Mouse (Mus musculus) kidney, postnatal 36 days (tissue): ENCODE results near the gene D930007J09Rik.
A peak's percentile ranks its signal among the peaks of the same experiment; 100 is the strongest.

Source experiments
- DNase-seq, 2 experiments: peaks; one replicate each; pipeline ENCODE4 v3.0.0; 2021 to 2022; ENCODE audit warnings: mixed read lengths in 2 of 2

Gene D930007J09Rik

DNA sequence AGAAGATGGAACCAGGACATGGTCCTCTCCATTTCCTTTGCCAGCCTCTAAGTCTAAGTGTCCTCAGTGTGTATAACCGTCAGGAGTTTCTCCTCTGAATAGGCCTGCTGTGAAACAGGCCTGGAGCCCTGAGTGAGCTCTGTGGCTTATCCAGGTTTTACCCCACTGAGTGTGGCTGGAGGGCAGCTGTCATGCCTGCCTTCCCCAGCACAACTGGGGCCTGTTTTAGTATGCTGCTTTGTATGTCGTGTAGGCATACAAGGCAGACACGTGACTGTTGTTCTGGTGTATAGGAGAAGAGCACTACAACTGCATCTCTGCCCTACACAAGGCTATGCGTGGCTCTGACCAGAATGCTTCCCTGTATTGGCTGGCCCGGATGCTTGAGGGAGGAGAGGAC lies 17.3 kb upstream of the D930007J09Rik start:
- no peak for DNase-seq

DNA sequence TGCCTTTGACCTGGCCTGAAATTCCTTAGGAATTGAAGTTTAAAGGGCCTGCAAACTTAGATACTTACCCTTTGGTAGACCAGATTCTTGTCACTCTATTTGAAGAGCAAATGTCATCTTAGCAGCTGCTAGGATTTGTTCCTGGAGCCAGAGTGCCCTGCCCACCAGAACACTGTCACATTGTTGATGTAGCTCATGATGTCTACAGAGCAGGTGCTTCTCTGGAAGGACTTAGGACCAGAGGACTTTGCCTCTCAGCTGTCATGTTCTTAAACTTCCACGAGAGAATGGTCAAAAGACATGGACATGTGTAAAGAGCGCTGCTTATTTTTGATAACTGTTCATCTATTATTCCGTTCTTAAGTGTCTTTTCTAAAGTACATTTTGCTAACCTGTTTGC lies 16.6 kb upstream of the D930007J09Rik start:
- DNase-seq = no peak

DNA sequence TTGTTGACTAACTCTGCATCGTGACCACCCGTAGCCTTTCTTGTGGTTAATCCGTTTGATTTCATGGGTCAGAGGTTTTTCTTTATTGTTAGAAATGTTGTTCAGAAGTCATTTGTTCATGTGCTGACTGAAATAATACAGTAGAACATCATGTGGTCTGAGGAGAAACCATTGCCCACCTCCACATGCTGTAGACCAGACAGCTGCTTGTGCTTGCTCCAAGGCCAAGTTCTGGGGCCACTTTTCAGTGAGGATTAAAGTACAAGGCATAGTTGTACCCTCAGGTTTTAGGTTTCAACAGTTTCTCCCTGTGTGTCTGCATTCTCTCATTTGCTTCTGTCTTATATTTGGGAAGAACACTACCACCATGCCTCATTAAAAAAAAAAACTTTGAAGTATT lies 5.0 kb upstream of the D930007J09Rik start:
- no peak for DNase-seq

DNA sequence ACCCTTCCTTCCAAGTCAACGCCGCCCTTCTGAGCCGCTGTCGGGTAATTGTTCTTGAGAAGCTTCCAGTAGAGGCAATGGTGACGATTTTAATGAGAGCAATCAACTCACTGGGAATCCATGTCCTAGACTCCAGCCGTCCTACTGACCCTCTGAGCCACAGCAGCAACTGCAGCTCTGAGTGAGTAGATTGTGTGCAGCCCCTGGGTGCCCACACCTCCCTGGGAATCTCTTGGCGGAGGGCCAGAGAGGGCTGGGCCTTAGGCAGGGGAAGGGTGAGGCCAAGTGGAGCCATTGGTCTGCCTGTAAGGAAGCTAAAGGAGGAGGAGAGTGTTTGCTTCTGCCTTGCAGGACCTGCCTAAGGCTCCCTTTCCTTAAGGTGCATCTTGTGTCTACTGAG lies 4.2 kb upstream of the D930007J09Rik start:
- peak in 1 of 2 experiments; percentile 18 for DNase-seq

DNA sequence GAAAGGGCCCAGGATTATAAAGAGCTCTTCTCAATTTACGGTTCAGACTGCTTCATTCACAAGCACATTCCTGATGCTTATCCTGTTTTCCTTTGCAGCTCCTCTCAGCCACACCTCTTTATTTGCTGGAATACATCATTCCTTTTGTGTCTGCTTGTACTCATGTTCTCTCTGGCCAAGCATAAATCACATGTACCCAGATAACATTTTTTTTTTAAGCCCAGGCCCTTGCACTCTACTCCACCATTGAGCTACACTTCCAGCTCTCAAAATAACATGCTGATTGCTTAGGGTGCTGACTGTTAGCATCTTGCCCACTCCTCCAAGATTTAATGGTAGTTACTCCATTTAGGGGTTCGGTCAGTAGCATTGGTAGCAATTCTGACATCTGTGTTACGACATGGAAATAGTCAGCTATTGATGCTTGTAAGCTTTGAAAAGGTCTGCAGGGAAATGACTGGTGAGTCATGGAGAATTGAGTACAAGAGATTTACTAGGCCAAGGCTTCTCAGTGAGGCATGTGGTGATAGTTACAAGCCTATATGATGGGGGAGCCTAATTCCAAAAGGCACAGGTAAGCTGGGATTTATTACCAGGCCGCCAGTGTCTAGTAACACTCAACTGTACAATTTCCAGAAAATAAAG lies 1.2 kb upstream of the D930007J09Rik start:
- DNase-seq = no peak

DNA sequence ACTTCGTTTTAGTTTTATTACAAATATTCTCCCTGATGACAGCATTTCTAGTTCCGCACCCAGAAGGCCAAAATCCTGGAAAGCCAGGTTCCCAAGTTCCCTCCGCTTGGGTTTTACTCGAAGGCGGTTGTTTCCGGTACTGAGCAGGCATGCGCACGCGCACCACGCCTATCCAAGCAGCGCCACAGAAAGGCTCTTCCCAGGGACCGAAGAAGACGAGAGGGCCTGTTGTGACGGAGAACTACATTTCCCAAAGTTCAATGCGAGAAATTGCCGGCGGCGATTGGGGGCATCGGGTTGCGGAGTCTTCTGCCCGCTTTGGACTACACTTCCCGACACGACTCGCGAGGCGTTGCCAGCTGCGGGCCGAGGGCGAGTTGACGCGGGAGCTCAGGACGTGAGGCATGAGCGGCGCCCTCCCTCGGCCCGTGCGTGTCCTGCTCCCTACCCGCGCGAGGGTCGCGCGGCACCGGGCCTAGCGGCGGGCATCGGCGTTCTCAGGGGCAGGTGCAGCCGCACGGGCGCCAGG lies 892 bp downstream of the D930007J09Rik start, which contains the start of gene Wrnip1:
Gene Wrnip1 (plus strand): TSS at position 346 of the 529 bp plus-strand sequence.
- peak; percentile 97 to 99 for DNase-seq

DNA sequence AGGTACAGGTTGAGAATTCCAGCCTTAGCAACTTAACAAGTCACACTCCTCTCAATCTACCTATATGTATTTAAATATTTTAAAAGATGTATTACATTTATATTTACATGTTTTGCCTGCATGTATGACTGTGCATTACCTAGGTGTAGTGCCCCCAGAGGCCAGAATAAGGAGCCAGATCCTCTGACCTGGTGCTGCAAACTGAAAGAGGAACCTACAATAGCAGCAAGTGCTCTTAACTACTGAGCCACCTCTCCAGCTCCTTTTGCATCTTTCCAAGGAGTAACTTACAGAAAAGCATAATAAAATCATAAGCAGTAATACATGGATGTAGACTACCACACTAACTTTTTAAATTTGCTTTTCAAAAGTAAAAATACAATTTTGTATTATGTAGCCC lies 1.8 kb downstream of the D930007J09Rik start:
- DNase-seq = peak; percentile 7 to 11

DNA sequence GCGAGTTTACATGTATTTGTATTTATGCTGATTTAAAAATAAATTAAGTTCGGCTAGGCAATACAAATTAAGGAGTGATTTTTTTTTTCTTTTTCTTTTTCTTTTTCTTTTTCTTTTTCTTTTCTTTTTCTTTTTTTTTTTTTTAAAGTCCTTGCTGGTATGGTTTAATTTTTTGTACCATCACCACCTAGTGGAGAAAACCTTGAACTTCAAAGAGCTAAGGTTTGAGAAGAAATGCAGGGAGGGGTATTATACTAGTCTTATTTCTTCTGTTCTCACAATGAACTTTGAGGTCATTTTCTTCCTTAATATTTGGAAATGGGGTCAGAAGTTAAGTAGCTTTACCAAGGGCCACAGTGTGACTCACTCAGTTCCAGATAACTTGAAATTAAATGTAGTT lies 3.5 kb downstream of the D930007J09Rik start:
- peak in 1 of 2 experiments; percentile 33 for DNase-seq

DNA sequence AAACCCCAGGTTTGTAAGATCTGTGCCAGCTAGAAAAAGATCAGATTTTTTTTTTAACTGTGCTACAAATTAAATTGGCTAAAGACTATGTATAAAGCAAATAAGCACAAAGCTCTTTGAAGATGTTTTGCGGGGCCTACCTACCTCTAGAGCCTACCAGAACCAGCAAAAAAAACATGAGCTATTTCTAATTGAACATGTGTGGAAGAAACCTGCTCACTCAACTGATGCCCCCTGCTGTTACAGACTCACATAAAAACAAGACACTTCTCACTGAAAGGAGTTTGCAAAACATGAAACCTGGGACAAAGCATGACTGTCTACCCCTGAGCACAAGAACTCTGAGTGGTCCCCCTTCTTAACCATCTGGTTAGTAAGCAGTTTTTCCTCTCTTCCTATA lies 5.6 kb downstream of the D930007J09Rik start:
- DNase-seq = peak; percentile 9 to 20

DNA sequence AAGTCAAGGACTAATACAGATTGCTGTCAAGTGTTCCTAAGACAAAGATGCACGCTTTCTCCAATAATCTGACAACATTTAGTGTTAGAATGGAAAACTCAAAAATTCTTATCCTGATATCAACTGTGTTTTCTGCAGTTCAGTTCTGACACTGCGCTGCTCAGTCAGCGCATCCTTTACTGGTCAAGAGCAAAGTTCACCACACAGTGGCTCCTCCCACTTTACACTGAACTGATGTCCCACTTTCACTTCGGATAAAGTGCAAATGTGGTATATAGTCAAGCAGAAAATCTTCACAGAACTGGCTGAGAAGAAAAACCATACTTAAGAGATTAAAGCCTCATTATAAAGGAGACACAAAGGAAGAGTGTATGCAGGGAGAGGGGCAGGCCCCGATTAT lies 7.5 kb downstream of the D930007J09Rik start:
- peak; percentile 72 to 75 for DNase-seq

DNA sequence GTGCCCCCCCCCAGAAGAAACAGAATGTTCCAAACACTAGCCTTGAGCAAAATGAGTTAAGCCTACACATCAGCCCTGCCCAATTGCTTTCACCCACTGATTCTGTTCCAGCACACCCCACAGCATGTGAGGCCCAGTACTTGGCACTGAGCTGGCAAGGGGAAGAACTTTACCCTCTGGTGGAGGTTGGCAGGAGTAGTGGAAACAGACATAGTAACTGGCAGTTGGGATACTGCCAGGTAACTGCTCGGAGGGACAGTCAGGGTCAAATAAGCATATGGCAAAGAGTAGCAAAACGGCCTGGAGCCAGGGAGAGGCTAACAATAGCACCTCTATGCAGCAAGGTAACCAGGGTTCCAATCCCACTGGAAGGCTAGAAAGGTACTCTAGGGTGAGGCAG lies 8.0 kb downstream of the D930007J09Rik start:
- DNase-seq = peak; percentile 82 to 94

DNA sequence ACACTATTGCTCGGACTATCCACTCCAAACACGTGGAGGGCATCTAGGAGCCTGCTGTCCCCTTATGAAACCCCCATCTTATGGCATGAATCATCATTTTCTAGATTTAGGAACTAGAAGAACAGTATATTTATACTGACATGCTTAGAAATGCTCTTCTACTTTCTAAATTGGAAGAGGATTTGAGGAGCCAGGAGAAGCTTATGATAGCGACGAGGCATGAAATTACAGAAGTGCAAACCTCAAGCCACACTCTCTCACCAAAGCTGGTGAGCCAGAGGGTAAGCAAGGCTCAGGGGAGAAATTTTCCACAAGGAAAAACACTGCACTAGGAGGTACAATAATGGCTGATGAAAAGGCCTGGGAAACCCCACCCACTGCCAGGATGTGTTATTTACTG lies 12.9 kb downstream of the D930007J09Rik start:
- DNase-seq = no peak

DNA sequence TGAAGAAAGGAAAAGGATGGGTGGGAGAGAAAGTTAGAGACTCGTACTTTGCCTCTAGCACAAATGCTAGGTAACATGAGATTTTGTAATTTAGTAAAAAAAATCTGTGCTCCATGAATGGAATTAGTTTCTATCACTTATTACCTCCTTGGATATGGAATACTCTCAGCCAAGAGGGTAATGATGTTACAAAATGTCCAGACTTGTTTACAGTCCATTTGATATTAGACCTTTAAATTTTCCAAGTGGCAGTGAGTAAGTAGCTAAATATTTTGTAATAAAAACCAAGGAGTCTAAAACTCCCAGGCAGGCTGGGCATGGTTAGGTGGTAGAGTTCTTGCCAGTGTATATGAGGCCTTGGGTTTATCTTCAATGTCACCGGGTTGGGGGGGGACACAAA lies 15.1 kb downstream of the D930007J09Rik start:
- no peak for DNase-seq

DNA sequence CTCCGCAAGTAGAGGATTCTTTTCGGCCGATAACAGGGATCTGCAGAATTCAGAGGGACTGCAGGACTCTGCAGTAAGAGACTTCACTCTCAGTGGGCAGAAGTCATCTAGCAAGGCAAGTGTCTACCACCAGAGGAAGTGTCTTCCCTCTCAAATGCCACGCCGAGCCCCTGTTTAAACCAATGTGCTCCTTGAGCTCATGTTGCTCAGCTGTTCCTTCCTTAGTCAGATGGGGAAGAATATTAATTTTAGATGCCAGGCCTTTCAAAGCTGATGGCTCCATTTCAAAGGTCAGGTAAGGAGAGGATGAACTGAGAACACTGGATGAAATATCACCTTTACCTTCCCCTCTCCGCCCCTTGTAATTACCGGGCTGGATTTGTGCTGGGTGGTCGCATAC lies 18.8 kb downstream of the D930007J09Rik start, which contains the start of gene Mylk4:
Gene Mylk4 (minus strand): TSS at position 139 of the 400 bp plus-strand sequence.
- DNase-seq = no peak

DNA sequence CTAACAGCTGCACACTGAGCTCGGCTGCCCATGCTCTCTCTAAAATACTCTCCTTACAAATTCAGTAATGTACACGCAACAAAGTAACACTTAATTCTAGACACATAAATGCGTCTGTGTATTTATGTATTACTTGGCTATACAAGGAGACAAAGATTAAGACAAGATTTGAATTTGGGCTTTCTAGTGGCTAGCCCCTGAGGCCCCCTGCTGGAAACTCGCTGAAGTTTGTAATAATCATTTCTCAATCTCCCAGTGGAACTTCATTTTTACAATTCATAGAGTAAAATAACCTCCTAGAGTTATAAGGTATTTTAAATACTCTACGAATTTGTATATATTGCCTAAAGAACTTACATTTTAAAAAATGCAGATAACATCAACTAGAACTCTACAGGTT lies 19.6 kb downstream of the D930007J09Rik start:
- DNase-seq = peak in 1 of 2 experiments; percentile 40

DNA sequence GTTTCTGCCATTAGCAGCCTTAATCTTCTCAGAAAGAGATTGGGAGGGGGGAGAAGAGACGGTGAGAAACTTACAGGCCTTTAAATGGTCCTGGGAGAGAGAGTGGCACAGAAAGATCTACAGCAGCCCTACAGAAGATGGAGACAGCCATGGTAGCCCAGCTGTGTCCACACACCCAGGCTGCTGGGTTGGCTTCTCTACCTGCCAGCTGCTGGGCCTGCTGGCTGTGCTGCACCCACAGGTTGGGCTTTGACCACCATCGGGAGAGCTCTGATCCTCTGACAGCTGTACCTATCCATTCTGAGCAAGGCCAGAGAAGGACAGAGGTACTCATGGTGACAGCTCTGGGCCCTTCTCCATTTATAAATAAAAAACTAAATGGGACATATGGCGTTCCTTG lies 23.8 kb downstream of the D930007J09Rik start:
- DNase-seq = no peak

DNA sequence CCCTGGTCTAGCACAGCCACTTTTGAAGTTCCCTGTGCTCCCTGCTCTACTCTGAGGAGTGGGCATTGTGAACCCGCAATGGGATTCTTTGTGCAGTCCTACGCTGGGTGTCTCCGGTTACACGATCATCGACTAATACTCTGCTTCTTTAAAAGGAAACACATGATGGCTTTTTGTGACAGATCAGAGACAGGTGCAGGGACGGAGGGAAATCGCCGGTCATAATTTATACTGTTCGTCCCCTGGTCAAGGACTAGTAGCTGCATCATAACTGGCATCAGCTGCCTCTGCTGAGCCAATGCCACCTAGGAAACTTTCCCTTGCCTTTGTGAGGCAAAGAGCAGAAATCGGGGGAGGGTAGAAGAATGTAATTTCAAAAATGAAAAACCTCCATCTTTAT lies 26.3 kb downstream of the D930007J09Rik start:
- no peak for DNase-seq

DNA sequence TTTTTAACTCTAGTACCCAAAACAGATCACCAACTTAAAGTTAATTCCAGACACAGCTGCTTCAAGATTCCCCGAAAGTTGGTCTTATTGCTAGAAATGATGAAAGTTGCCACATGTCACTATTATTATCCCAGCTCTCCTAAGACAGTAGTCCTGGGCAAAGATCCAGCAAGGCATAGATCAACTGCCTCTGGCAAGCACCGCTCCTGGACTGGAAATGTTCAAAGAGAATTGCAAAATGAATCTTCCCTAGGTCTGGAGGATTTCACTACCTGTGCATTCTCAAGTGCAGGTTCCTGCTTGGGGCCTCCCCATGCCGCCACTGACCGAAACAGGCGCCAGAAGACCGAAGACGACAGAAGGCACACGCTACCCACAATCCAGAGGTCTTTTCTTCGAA lies 26.8 kb downstream of the D930007J09Rik start:
- DNase-seq = peak; percentile 20 to 28

DNA sequence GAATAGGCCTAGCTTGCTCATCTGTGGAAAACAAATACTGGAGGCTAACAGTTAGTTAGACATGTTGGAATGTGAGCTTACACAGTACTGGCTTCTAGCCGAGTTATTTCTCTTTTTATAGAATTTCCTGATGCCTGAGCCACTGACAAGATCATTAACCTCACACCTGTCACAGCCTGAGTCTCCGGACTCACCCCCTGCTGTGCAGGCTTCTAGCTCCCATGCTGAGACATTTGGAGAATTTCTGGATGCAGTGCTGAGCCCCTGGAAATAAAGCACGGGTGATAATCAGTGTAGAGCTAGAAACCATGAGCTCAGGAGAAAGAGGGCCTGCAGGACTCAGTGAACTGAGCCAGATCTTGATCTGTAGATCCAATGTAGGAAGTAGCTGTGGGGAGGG lies 32.7 kb downstream of the D930007J09Rik start:
- DNase-seq = no peak

DNA sequence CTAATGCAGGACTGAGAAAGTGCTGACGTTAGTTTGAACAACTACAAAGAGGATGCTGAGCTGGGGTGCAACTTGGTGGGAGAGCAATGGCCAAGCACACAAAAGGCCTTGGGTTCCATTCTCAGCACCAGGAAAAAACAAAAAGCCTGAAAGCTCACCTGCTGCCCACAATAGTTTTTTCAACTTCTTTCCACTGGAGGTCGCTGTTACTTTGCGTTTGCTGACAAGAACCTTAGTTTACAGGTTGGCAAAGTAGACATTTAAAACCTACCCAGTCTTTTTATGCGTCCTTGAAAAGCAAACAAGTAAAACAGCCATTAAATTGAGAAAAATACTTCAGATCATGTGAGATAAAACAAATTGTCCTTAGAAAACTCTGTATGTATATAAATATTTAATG lies 34.5 kb downstream of the D930007J09Rik start:
- peak; percentile 58 to 62 for DNase-seq

DNA sequence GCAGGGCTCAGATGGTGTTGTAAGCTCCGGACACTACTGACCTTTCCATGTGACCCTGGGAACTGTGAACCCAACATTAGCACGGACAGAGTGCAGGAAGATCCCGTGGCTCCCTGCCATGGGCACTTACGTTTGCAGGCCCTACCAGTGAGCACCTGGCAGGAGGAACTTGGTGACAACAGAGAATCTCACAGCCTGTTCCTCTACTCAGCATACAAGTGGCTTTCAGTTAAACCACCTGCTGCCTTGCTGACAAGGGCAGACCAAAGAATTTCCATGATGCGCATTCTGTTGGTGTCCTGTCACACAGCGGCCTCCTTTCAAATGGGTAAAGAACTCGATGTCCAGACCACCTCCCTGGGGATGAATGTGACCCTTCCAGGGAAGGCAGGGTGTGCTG lies 38.2 kb downstream of the D930007J09Rik start:
- peak in 1 of 2 experiments; percentile 18 for DNase-seq

DNA sequence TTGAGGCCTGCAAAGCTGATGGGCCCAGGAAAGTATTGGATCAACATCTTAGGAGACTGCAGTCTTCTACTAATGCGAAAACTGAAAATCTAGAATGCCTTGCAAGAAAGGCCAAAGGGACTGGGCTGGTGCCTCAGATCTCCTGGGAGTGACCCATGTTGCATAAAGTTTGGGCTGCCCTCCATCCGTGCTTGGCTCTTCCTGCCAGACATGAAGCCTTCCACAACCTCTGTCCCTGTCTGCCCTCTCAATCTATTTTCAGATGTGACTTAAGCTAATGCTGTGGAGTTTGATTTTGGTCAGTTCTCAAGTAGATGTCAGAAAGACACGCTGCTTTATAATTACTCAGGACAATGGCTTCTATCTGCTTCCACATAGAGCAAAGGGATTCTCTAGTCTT lies 39.5 kb downstream of the D930007J09Rik start:
- no peak for DNase-seq

DNA sequence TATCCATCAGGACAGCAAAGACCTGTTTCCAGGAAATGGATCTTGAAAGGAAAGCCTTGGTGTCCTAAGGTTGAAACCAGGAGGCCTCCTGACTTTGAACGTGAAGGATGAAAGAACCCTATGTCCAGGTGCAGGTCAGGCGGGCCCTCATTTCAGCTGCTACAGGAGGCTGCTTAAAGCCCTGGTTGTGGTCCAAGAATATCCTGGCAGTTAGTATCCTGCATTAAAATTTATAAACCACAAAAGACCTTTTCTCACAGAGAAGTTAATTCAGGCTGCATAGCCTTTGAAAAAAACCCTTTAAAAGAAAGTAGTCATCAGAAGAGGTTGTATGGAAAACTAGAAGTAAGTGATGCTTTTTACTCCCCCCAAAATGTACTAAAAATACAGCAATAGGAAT lies 41.9 kb downstream of the D930007J09Rik start:
- DNase-seq = no peak

DNA sequence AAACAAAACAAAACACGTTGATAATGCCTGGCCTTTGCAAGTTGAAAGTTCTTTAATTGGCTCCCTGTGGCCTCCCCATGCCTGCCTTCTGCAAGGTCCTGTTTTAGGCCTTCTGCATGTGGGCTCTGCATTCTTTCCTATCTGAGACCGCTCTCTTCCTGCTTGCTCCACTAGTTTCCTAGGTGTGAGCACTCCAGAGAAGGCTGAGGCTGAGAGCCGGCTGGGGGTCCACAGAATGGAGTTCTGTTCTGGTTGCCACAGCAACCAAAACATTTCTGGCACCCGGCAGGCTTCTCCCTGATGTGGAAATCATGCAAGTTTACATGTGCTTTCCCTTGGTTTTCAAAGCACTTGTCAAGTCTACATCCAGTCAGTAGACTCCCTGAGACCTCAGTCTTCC lies 43.6 kb downstream of the D930007J09Rik start:
- DNase-seq = no peak
